Mouse (Mus musculus) bone marrow, adult 2 months (tissue): Measurements from ENCODE around the gene Prpf3. TPM values are rescaled to one million over a fixed set of nuclear protein-coding genes. Genes with fewer than 3 reads are reported as not detected.
"Not testable (repeated sequence)": the region's sequence is repeated elsewhere in the genome, so short reads cannot be mapped to it uniquely, and the experiment has no call there.

Source experiments
- H3K27ac ChIP-seq: fragments of 200-500 bp; 2 replicates; pipeline ENCODE4 v1.5.1; 2012; ENCODE audit warnings: low read depth, mild to moderate bottlenecking, control low read depth, inconsistent platforms, low read length; ENCODE audit not compliant: control insufficient read depth, poor library complexity, insufficient read depth
- H3K4me1 ChIP-seq: fragments of 200-500 bp; 2 replicates; pipeline ENCODE4 v1.6.1; 2011; ENCODE audit warnings: low read length; ENCODE audit not compliant: control insufficient read depth, insufficient read depth
- H3K4me3 ChIP-seq: fragments of 200-500 bp; replicated peaks from 2 replicates; pipeline ENCODE3; 2011; ENCODE audit warnings: mild to moderate bottlenecking, low read depth, low read length, control low read depth; ENCODE audit not compliant: control insufficient read depth
- CTCF ChIP-seq: fragments of 200-500 bp; IDR thresholded peaks from 2 replicates; pipeline ENCODE4 v1.5.1; 2011; ENCODE audit warnings: low read length, control low read depth; ENCODE audit not compliant: control insufficient read depth, insufficient read depth
- POLR2A ChIP-seq: fragments of 200-500 bp; IDR thresholded peaks from 2 replicates; pipeline ENCODE4 v1.6.1; 2011; ENCODE audit warnings: low read depth, mild to moderate bottlenecking, control low read depth, low read length, borderline replicate concordance; ENCODE audit not compliant: control insufficient read depth
- WGBS: fragments of 180-500 bp; shearing (Covaris S2); methylation state at CpG from one replicate; pipeline ENCODE4 v1.1.7; 2018; 5-methylcytosine and 5-hydroxymethylcytosine counted together
- polyA plus RNA-seq: library from polyadenylated mRNA; stranded (reverse); fragments of >200 nt; gene quantifications from 2 replicates; pipeline ENCODE4 v1.2.4, GENCODE M21; 2011; ENCODE audit warnings: low replicate concordance; ENCODE audit not compliant: missing spikeins, insufficient read depth, insufficient read length

The Prpf3 gene
- polyA plus RNA-seq, 1 experiment, result 55.4 TPM

DNA sequence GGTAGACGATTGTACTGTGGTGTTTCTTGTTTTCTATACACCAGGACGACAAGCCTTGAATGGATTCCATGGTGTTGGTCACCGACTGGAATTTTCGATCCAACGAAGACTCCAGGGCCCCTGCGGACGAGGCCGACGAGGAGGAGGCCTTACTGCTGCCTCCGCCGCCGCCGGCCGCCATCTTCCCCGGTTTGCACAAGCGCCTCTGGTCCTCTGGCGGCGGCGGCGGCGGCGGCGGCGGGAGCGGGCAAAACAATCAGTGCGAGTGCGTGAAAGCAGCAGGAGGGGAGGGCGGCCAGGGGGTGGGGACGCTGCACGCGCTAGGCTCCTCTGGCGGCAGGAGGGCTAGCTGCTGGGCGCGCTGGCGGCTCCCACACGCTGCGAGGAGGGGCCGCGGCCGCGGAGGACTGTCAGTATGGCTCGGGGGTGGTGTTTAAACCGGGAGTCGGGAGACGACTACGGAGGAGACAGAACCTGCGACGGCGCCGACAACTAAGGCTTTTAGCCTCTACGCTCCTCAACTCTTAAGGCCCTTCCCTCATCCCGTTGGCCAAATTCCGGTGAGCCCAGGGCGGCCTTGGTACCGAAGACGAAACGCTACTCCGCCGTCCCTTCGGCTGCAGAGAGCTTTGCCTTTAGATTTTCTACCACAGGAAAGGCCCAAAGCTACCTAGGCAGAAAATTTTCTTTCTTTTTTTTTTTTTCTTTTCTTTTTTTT is 37.0 kb downstream of the Prpf3 start, which contains the start of gene Rprd2:
Gene Rprd2 (minus strand): TSS at position 293 of the 718 bp plus-strand sequence.
- Histone ChIP-seq H3K4me1 (no peaks in the 10 kb centered on the region; the same call in 1 of the 2 replicates), H3K27ac (peak within 1 kb of the TSS; percentile 99), H3K4me3 (peak within 1 kb of the TSS; percentile 86)
- TF ChIP-seq POLR2A (peak; percentile 51; the same call in 1 of the 2 replicates), CTCF (no peak)
- WGBS, result under 1% methylated on average over 60 of the region's 60 CpGs

GRCm38 (mm10) chr3:95818026-95818511 is 37.6 kb downstream of the Prpf3 start:
- Histone ChIP-seq H3K4me1 (no peaks in the 10 kb centered on the region; the same call in 1 of the 2 replicates), H3K4me3 (peak overlapping the region; percentile 77), H3K27ac (peak overlapping the region; percentile 99)
- TF ChIP-seq POLR2A (no peak), CTCF (no peak)
- under 1% methylated on average over 21 of the region's 21 CpGs for WGBS

GRCm38 (mm10) chr3:95816681-95817080 is 39.0 kb downstream of the Prpf3 start:
- 28% methylated on average over 3 of the region's 3 CpGs for WGBS
- no peaks in the 10 kb centered on the region; the same call in 1 of the 2 replicates for H3K4me1 ChIP-seq
- H3K27ac ChIP-seq, result no peak overlapping the region
- no peak for TF ChIP-seq POLR2A
- TF ChIP-seq CTCF, result no peak
- peak overlapping the region; percentile 0 for H3K4me3 ChIP-seq

DNA sequence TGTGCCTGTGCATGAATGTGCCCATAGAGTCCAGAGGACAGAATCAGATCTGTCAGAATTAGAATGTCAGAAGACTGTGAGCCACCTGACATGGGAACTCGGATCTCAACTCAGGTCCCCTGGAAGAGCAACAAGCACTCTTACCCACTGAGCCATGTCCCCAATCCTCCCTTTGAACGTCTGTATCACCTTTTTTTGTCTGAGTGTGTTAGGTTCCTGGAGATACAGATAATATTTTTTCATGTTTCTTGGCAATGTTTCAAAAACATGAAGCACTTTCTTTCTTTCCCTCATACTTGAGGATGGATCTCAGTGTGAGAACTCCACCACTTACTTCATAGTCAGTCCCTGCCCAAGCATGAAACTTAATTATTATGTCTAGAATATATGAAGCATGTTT is 47.3 kb downstream of the Prpf3 start:
- no peak overlapping the region for H3K27ac ChIP-seq
- no peaks in the 10 kb centered on the region for H3K4me1 ChIP-seq
- WGBS, result 43% methylated on average over 2 of the region's 2 CpGs
- no peak for TF ChIP-seq POLR2A
- no peak for TF ChIP-seq CTCF
- H3K4me3 ChIP-seq, result no peak overlapping the region

- not testable (repeated sequence) for H3K4me1 ChIP-seq, H3K4me3 ChIP-seq, H3K27ac ChIP-seq
- 75% methylated on average over 6 of the region's 6 CpGs for WGBS
Measured at GRCm38 (mm10) chr3:95807630-95808029, 48.1 kb downstream of the Prpf3 start.

DNA sequence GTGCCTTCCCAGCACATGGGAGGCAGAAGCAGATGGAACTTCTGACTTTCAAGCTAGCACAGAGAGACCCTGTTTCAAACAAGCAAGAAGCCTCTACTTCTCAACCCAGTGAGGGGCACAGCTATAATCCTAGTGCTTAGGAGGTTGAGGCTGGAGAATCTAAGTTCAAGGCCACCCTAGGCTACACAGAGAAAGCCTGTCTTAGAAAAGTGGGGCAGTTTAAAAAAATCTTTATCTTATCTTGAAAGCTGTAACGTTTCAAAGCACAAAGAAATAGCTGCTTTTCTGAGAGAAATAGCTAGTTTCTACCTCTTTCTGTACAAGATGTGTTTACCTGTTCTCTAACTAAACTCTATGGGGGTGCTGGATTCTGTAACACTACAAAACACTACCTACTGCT is 49.0 kb downstream of the Prpf3 start:
- H3K27ac ChIP-seq, result no peak overlapping the region
- WGBS, result 56% methylated on average over 1 of the region's 1 CpGs
- H3K4me1 ChIP-seq, result 0 out of 2 replicates have a peak, but pooled peaks cover 1% of the 10 kb centered on the region
- no peak overlapping the region for H3K4me3 ChIP-seq
- TF ChIP-seq CTCF (no peak), POLR2A (no peak)

- Histone ChIP-seq H3K4me1 (0 out of 2 replicates have a peak, but pooled peaks cover 1% of the 10 kb centered on the region), H3K27ac (no peak overlapping the region), H3K4me3 (no peak overlapping the region)
- 96% methylated on average over 4 of the region's 4 CpGs for whole genome bisulfite sequencing
- TF ChIP-seq POLR2A (no peak), CTCF (no peak)
Measured at GRCm38 (mm10) chr3:95803851-95804250, 51.8 kb downstream of the Prpf3 start.

GRCm38 (mm10) chr3:95798756-95799155 is 56.9 kb downstream of the Prpf3 start:
- H3K27ac ChIP-seq, result no peak overlapping the region
- no peak for TF ChIP-seq POLR2A
- no peak for TF ChIP-seq CTCF
- whole genome bisulfite sequencing, result 57% methylated on average over 4 of the region's 4 CpGs
- no peak overlapping the region for H3K4me3 ChIP-seq
- peaks cover 1% of the 10 kb centered on the region; the same call in 1 of the 2 replicates for H3K4me1 ChIP-seq
